Mouse (Mus musculus): ENCODE data around the gene Phf21a. TPM values are rescaled to one million over a fixed set of nuclear protein-coding genes. Genes with fewer than 3 reads are reported as not detected.

Phf21a gene
- polyA plus RNA-seq, 1 experiment from 2014 or later: 35.4 TPM

DNA sequence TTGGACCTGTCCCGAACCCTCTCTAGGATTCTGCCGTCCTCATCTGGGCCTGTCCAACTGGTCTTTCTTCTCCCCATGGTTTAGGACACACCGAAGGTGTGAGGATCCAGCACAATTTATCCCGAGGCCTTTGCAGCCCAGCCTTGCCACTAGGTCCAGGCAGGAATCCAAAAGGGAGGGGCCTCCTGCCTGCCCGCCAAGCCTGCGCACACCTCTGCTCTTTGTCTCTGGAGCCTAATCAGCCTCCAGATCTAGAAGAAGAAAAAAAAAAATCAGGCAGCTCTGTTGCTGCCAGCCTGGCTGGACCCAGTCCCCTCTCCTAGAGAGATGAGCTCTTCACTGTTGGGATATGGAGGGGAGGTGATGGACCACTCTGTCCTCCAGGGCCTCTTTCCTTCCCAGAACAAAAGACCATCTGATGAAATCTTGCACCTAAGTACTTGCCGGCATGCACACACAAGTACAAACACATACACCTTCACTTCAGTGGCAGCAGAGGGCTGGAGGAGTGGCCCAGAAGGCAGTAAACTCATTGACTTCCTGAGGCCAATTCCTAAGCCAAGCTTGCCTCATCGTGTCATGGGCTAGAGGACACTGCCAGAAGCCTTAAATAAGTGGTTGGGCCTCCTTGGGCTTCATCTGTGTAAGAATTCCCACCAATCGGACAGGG lies 280.0 kb downstream of the Phf21a start:
- H3K36me3 ChIP-seq (ENCODE audit: control insufficient read depth, insufficient read depth, low read length): peaks cover 7% of the 10 kb centered on the region; the same call in 1 of the 2 replicates
- peaks cover 42% of the 10 kb centered on the region for H3K4me1 ChIP-seq (ENCODE audit: control insufficient read depth, insufficient read depth, low read length)
- 15% methylated on average over 9 of the region's 9 CpGs for WGBS

DNA sequence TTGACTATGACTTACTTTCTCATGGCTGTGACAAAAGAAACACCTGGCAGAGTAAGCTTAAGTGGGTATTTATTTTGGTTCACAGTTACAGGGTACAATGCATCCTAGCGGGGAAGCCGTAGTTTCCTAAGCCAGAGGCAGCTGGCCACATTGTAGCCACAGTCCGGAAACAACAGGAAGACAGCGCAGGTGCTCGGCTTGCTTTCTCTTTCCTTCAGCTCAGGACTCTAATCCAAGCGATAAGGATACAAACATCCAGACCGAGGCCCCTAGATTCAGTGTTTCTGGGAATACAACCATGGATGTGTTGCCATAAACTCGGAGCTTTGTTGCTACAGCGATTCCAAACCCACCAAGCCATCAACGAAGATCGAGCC lies 280.5 kb downstream of the Phf21a start:
- no peak for ATAC-seq (ENCODE audit: low FRiP score, low TSS enrichment)
- Histone ChIP-seq H3K9ac (replicated peaks; ENCODE audit: low read length) (no peak overlapping the region), H3K27me3 (ENCODE audit: control insufficient read depth, insufficient read depth, low read length) (peaks cover 15% of the 10 kb centered on the region; the same call in 1 of the 2 replicates), H3K4me1 (ENCODE audit: control insufficient read depth, insufficient read depth, low read length) (peaks cover 42% of the 10 kb centered on the region), H3K4me2 (ENCODE audit: low read length) (0 out of 2 replicates have a peak overlapping the region, but pooled peaks have one; percentile 93), H3K9me3 (ENCODE audit: control insufficient read depth, low read length) (no peaks in the 10 kb centered on the region), H3K36me3 (ENCODE audit: control insufficient read depth, insufficient read depth, low read length) (peaks cover 11% of the 10 kb centered on the region), H3K4me3 (replicated peaks; ENCODE audit: low read depth, low read length) (no peak overlapping the region), H3K27ac (replicated peaks; ENCODE audit: low read depth, low read length) (no peak overlapping the region)
- WGBS: 52% methylated on average over 11 of the region's 11 CpGs
- no peak for DNase-seq

More for the DNA sequence above, 280.0 kb downstream of the Phf21a start:
- H3K9ac ChIP-seq (replicated peaks; ENCODE audit: low read length): no peak overlapping the region
- H3K27ac ChIP-seq (replicated peaks; ENCODE audit: low read depth, low read length): no peak overlapping the region
- H3K4me2 ChIP-seq (ENCODE audit: low read length): no peak overlapping the region
- no peak for ATAC-seq (ENCODE audit: low FRiP score, low TSS enrichment)
- H3K9me3 ChIP-seq (ENCODE audit: control insufficient read depth, low read length): no peaks in the 10 kb centered on the region
- no peak overlapping the region for H3K4me3 ChIP-seq (replicated peaks; ENCODE audit: low read depth, low read length)
- H3K27me3 ChIP-seq (ENCODE audit: control insufficient read depth, insufficient read depth, low read length): peaks cover 15% of the 10 kb centered on the region; the same call in 1 of the 2 replicates
- no peak for DNase-seq

DNA sequence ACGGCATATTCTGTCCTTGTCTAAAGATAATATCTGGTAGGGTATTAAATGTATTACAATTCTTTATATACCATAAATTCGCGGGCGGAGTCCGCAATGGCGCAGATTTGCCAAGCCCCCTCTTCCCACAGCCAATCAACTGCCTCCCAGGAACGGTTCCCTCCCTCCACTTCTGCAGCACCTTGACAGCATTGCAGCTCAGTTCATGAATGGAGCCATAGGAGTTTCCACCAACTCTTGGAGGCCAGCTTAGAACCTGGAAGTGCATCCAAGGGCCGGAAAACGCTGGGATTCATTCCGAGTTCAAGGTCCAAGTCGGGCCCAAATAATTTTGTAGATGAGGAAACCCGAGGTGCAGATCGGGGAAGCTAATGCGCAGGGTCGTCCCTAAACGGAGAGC lies 281.6 kb downstream of the Phf21a start, which contains the start of the genes Pex16 and Large2:
Gene Pex16, plus strand, starts transcription at position 163 of the 400 bp plus-strand sequence.
Gene Large2, minus strand, starts transcription at position 356 of the 400 bp plus-strand sequence.
- DNase-seq: peak; percentile 69

DNA sequence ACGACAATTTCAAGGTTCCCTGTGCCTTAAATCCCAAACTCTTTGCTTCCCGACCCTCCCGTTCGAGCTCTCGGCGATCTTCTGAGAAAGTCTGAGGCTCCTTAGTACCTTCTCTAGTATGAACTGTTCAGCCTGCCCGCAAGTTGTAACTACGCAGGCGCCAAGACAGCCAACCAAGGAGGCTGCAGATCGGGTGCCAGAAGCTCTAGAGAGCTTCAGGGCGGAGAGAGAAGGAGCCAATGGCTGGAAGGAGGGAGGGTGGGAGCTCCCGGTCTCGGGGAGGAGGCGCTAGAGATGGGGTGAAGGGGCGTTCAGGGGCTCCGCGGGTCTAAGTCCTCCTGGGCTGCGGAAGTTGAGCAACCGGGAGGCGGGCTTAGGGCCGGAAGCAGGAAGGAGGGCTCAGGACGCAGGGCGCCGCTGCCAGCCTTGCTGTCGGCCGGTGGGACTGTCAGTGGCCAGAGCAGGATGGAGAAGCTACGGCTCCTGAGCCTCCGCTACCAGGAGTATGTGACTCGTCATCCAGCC lies 282.2 kb downstream of the Phf21a start:
- Histone ChIP-seq H3K9me3 (ENCODE audit: control insufficient read depth, low read length) (no peaks in the 10 kb centered on the region), H3K36me3 (ENCODE audit: control insufficient read depth, insufficient read depth, low read length) (peaks cover 28% of the 10 kb centered on the region), H3K27ac (replicated peaks; ENCODE audit: low read depth, low read length) (peak overlapping the region; percentile 80), H3K27me3 (ENCODE audit: control insufficient read depth, insufficient read depth, low read length) (peaks cover 7% of the 10 kb centered on the region; the same call in 1 of the 2 replicates), H3K4me2 (ENCODE audit: low read length) (peak overlapping the region; percentile 93), H3K4me1 (ENCODE audit: control insufficient read depth, insufficient read depth, low read length) (peaks cover 42% of the 10 kb centered on the region), H3K4me3 (replicated peaks; ENCODE audit: low read depth, low read length) (peak overlapping the region; percentile 72), H3K9ac (replicated peaks; ENCODE audit: low read length) (peak overlapping the region; percentile 68)
- peak; percentile 93 for ATAC-seq (ENCODE audit: low FRiP score, low TSS enrichment)
- under 1% methylated on average over 29 of the region's 29 CpGs for WGBS
- peak; percentile 95 for DNase-seq

More for the DNA sequence above, 281.6 kb downstream of the Phf21a start, which contains the start of the genes Pex16 and Large2:
- Histone ChIP-seq H3K9ac (replicated peaks; ENCODE audit: low read length) (peak within 1 kb of the TSS; percentile 68), H3K27me3 (ENCODE audit: control insufficient read depth, insufficient read depth, low read length) (peaks cover 14% of the 10 kb centered on the region; the same call in 1 of the 2 replicates), H3K27ac (replicated peaks; ENCODE audit: low read depth, low read length) (peak within 1 kb of the TSS; percentile 80), H3K36me3 (ENCODE audit: control insufficient read depth, insufficient read depth, low read length) (peaks cover 22% of the 10 kb centered on the region), H3K9me3 (ENCODE audit: control insufficient read depth, low read length) (no peaks in the 10 kb centered on the region), H3K4me1 (ENCODE audit: control insufficient read depth, insufficient read depth, low read length) (peaks cover 42% of the 10 kb centered on the region), H3K4me2 (ENCODE audit: low read length) (peak within 1 kb of the TSS; percentile 93), H3K4me3 (replicated peaks; ENCODE audit: low read depth, low read length) (peak within 1 kb of the TSS; percentile 72)
- ATAC-seq (ENCODE audit: low FRiP score, low TSS enrichment): peak; percentile 32; the same call in 1 of the 2 replicates
- 6% methylated on average over 16 of the region's 16 CpGs for WGBS

DNA sequence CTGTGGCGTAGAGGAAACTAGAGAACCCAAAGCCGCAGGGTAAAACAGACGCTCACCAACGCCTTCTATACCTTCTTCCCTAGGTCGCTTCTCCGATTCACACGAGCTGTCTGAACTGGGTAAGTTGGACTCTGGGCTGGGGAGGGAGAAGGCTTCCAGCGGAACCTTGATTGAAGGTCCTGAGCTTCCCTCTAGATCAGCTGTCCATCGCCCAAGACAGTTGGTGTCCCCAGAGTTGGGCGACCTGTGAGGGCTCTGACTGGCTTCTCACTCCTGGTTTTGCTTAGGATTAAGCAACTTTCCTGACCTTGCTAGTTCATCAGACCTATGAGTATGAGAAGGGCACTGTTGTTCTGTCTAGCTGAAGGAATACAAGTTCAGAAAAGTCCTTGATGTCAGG lies 282.9 kb downstream of the Phf21a start:
- H3K9me3 ChIP-seq (ENCODE audit: control insufficient read depth, low read length): no peaks in the 10 kb centered on the region
- peak overlapping the region; percentile 93 for H3K4me2 ChIP-seq (ENCODE audit: low read length)
- ATAC-seq (ENCODE audit: low FRiP score, low TSS enrichment) (no peak), DNase-seq (no peak)
- H3K4me3 ChIP-seq (replicated peaks; ENCODE audit: low read depth, low read length): peak overlapping the region; percentile 72
- peaks cover 37% of the 10 kb centered on the region for H3K4me1 ChIP-seq (ENCODE audit: control insufficient read depth, insufficient read depth, low read length)
- peaks cover 34% of the 10 kb centered on the region for H3K36me3 ChIP-seq (ENCODE audit: control insufficient read depth, insufficient read depth, low read length)
- peak overlapping the region; percentile 80 for H3K27ac ChIP-seq (replicated peaks; ENCODE audit: low read depth, low read length)
- peaks cover 6% of the 10 kb centered on the region; the same call in 1 of the 2 replicates for H3K27me3 ChIP-seq (ENCODE audit: control insufficient read depth, insufficient read depth, low read length)
- peak overlapping the region; percentile 68 for H3K9ac ChIP-seq (replicated peaks; ENCODE audit: low read length)
- 12% methylated on average over 10 of the region's 10 CpGs for WGBS

DNA sequence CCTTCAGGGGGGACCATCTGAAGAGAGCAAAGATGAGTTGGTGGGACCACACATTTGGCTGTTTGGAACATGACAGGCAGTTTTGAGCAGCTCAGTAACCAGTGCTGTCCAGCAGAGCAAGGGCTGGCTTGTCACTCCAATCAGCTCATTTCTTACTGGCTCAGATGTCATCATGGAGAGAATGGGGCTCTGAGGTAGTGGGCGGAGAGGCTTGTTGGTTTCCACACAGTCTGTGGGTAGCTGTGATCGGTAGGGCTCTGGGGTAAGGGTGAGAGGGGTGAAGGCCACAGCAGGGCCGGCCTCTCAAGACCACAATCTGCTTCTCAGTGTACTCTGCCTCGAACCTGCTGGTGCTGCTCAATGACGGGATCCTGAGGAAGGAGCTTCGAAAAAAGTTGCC lies 283.4 kb downstream of the Phf21a start:
- Histone ChIP-seq H3K4me3 (replicated peaks; ENCODE audit: low read depth, low read length) (peak overlapping the region; percentile 72; the same call in 1 of the 2 replicates), H3K4me2 (ENCODE audit: low read length) (peak overlapping the region; percentile 93), H3K36me3 (ENCODE audit: control insufficient read depth, insufficient read depth, low read length) (peaks cover 39% of the 10 kb centered on the region), H3K9ac (replicated peaks; ENCODE audit: low read length) (no peak overlapping the region), H3K27ac (replicated peaks; ENCODE audit: low read depth, low read length) (no peak overlapping the region), H3K9me3 (ENCODE audit: control insufficient read depth, low read length) (no peaks in the 10 kb centered on the region), H3K27me3 (ENCODE audit: control insufficient read depth, insufficient read depth, low read length) (peaks cover 2% of the 10 kb centered on the region; the same call in 1 of the 2 replicates), H3K4me1 (ENCODE audit: control insufficient read depth, insufficient read depth, low read length) (peaks cover 31% of the 10 kb centered on the region)
- 83% methylated on average over 6 of the region's 6 CpGs for WGBS
- ATAC-seq (ENCODE audit: low FRiP score, low TSS enrichment) (no peak), DNase-seq (no peak)

DNA sequence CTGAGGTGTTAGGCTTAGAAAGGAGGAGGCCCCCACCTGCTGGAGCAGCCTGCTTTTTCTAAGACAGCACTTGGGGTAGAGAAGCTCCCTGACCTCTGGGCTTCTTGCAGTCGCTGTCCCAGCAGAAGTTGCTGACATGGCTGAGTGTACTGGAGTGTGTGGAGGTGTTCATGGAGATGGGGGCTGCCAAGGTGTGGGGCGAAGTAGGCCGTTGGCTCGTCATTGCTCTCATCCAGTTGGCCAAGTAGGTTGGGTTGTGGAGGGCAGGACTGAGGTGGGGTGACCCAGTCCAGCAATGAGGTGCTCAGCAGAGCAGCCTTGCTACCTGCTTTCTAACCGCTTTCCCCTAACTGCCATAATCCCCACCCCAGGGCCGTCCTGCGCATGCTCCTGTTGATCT lies 284.4 kb downstream of the Phf21a start:
- Histone ChIP-seq H3K4me1 (ENCODE audit: control insufficient read depth, insufficient read depth, low read length) (peaks cover 21% of the 10 kb centered on the region), H3K27me3 (ENCODE audit: control insufficient read depth, insufficient read depth, low read length) (no peaks in the 10 kb centered on the region), H3K27ac (replicated peaks; ENCODE audit: low read depth, low read length) (no peak overlapping the region), H3K4me3 (replicated peaks; ENCODE audit: low read depth, low read length) (no peak overlapping the region), H3K36me3 (ENCODE audit: control insufficient read depth, insufficient read depth, low read length) (peaks cover 50% of the 10 kb centered on the region), H3K4me2 (ENCODE audit: low read length) (no peak overlapping the region), H3K9ac (replicated peaks; ENCODE audit: low read length) (no peak overlapping the region), H3K9me3 (ENCODE audit: control insufficient read depth, low read length) (no peaks in the 10 kb centered on the region)
- ATAC-seq (ENCODE audit: low FRiP score, low TSS enrichment): no peak
- 89% methylated on average over 7 of the region's 7 CpGs for WGBS
- DNase-seq: no peak

DNA sequence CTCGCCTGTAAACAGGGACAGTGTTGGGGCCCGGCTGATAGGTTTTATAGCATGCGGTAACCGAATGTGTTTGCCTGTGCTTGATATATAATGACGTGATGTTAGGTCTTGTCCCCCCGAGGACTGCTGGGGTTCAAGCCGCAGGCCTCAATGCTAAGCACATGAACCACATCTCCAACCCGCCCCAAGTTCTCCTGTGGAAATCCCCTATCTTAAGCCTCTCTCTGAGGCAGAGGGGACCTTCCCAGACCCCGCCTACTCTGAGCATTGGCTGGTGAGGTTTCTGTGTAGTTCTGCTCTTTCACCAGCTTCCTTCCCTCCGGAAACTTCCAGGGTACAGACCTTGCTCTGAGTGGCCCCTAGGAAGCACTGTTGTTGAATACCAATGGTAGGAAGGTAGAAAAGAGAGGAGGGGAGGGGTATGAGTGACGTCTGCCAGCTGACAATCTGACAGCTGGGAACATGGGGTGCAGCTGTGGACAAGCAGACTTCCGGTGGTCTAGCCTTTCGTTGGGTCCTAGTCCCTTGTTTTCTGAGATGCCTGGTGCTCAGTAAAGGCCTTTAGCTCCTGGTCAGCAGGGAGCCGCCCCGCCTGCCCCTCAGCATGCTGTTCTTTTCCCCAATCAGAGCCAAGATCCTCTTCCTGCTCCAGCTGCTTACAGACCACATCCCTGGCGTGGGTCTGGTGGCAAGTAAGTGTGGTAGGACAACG lies 287.0 kb downstream of the Phf21a start:
- H3K9me3 ChIP-seq (ENCODE audit: control insufficient read depth, low read length): no peaks in the 10 kb centered on the region
- DNase-seq (no peak), ATAC-seq (ENCODE audit: low FRiP score, low TSS enrichment) (no peak)
- peaks cover 76% of the 10 kb centered on the region for H3K36me3 ChIP-seq (ENCODE audit: control insufficient read depth, insufficient read depth, low read length)
- no peaks in the 10 kb centered on the region for H3K27me3 ChIP-seq (ENCODE audit: control insufficient read depth, insufficient read depth, low read length)
- H3K4me1 ChIP-seq (ENCODE audit: control insufficient read depth, insufficient read depth, low read length): peaks cover 10% of the 10 kb centered on the region
- H3K9ac ChIP-seq (replicated peaks; ENCODE audit: low read length): no peak overlapping the region
- WGBS: 77% methylated on average over 17 of the region's 17 CpGs
- H3K4me3 ChIP-seq (replicated peaks; ENCODE audit: low read depth, low read length): no peak overlapping the region
- no peak overlapping the region for H3K27ac ChIP-seq (replicated peaks; ENCODE audit: low read depth, low read length)
- no peak overlapping the region for H3K4me2 ChIP-seq (ENCODE audit: low read length)
